Mouse (Mus musculus) embryonic facial prominence, embryonic 11.5 days (tissue): Measurements from ENCODE around the gene Stard3. TPM values are rescaled to one million over a fixed set of nuclear protein-coding genes. Genes with fewer than 3 reads are reported as not detected.
"Not testable (repeated sequence)": the region's sequence is repeated elsewhere in the genome, so short reads cannot be mapped to it uniquely, and the experiment has no call there.

Source experiments
- ATAC-seq: fragments of 200-750 bp; cut with Nextera tagmentation; replicated peaks from 2 replicates; pipeline ENCODE4 v1.8.0; 2017; ENCODE audit warnings: low read depth; ENCODE audit not compliant: insufficient number of reproducible peaks, low FRiP score, low TSS enrichment
- DNase-seq: peaks from one replicate; pipeline ENCODE4 v3.0.0-alpha.2; 2015; ENCODE audit warnings: low spot score
- H3K27ac ChIP-seq: fragments of 300-500 bp; sonication (generic); replicated peaks from 2 replicates; pipeline ENCODE4 v1.5.1; 2014; ENCODE audit warnings: mild to moderate bottlenecking, low read depth, low read length, control low read depth
- H3K27me3 ChIP-seq: fragments of 300-500 bp; sonication (generic); 2 replicates; pipeline ENCODE4 v1.6.1; 2014; ENCODE audit warnings: mild to moderate bottlenecking, low read length, moderate library complexity, mixed read lengths; ENCODE audit not compliant: control insufficient read depth, insufficient read depth
- H3K36me3 ChIP-seq: fragments of 300-500 bp; sonication (generic); replicated peaks from 2 replicates; pipeline ENCODE4 v1.6.1; 2014; ENCODE audit warnings: low read depth, mild to moderate bottlenecking, low read length, moderate library complexity, mixed read lengths; ENCODE audit not compliant: control insufficient read depth, insufficient read depth
- H3K4me1 ChIP-seq: fragments of 300-500 bp; sonication (generic); 2 replicates; pipeline ENCODE4 v1.6.1; 2014; ENCODE audit warnings: low read length, mixed read lengths; ENCODE audit not compliant: control insufficient read depth, insufficient read depth
- H3K4me2 ChIP-seq: fragments of 300-500 bp; sonication (generic); 2 replicates; pipeline ENCODE4 v1.6.1; 2014; ENCODE audit warnings: low read depth, mild to moderate bottlenecking, control low read depth, low read length, moderate library complexity
- H3K4me3 ChIP-seq: fragments of 300-500 bp; sonication (generic); 2 replicates; pipeline ENCODE4 v1.5.1; 2014; ENCODE audit warnings: low read depth, low read length, control low read depth
- H3K9ac ChIP-seq: fragments of 300-500 bp; sonication (generic); replicated peaks from 2 replicates; pipeline ENCODE4 v1.6.1; 2014; ENCODE audit warnings: mild to moderate bottlenecking, control low read depth, low read length
- H3K9me3 ChIP-seq: fragments of 300-500 bp; sonication (generic); replicated peaks from 2 replicates; pipeline ENCODE4 v1.6.1; 2016; ENCODE audit warnings: mild to moderate bottlenecking, low read length, inconsistent platforms, mixed read lengths; ENCODE audit not compliant: control insufficient read depth
- WGBS: fragments of 180-500 bp; shearing (Covaris S2); extraction: QIAGEN DNeasy Blood & Tissue Kit; methylation state at CpG from one replicate; pipeline ENCODE4 v1.1.7; 2014; 5-methylcytosine and 5-hydroxymethylcytosine counted together
- polyA plus RNA-seq: library from polyadenylated mRNA; unstranded; fragments of >200 nt; fragmentation: Nextera tagmentation; extraction: Ambion mirVana; gene quantifications from 2 replicates; pipeline ENCODE4 v1.2.1, GENCODE M21; 2014

Stard3 gene
- polyA plus RNA-seq, 1 experiment from 2014 or later, result 31.1 TPM

- Histone ChIP-seq H3K27ac (no peak overlapping the region), H3K4me3 (no peak overlapping the region), H3K4me2 (no peak overlapping the region), H3K9me3 (no peaks in the 10 kb centered on the region), H3K36me3 (no peaks in the 10 kb centered on the region; the same call in 1 of the 2 replicates), H3K9ac (no peak overlapping the region), H3K4me1 (no peaks in the 10 kb centered on the region), H3K27me3 (no peaks in the 10 kb centered on the region)
- 89% methylated on average over 8 of the region's 8 CpGs for WGBS
- DNase-seq, result no peak
- ATAC-seq, result no peak
Observed at GRCm38 (mm10) chr11:98374266-98374665, 16.1 kb downstream of the Stard3 start.

GRCm38 (mm10) chr11:98376756-98377155 lies 18.6 kb downstream of the Stard3 start:
- Histone ChIP-seq H3K4me2 (no peak overlapping the region), H3K9me3 (no peaks in the 10 kb centered on the region), H3K4me3 (no peak overlapping the region), H3K27ac (no peak overlapping the region), H3K9ac (no peak overlapping the region), H3K4me1 (no peaks in the 10 kb centered on the region), H3K36me3 (no peaks in the 10 kb centered on the region; the same call in 1 of the 2 replicates), H3K27me3 (no peaks in the 10 kb centered on the region)
- 77% methylated on average over 5 of the region's 5 CpGs for WGBS
- ATAC-seq (no peak), DNase-seq (no peak)

GRCm38 (mm10) chr11:98377787-98378186 lies 19.6 kb downstream of the Stard3 start:
- Histone ChIP-seq H3K36me3 (no peaks in the 10 kb centered on the region; the same call in 1 of the 2 replicates), H3K4me2 (no peak overlapping the region), H3K4me1 (no peaks in the 10 kb centered on the region), H3K4me3 (no peak overlapping the region), H3K27ac (no peak overlapping the region), H3K9ac (no peak overlapping the region), H3K27me3 (no peaks in the 10 kb centered on the region), H3K9me3 (no peaks in the 10 kb centered on the region)
- ATAC-seq (no peak), DNase-seq (no peak)
- 91% methylated on average over 11 of the region's 11 CpGs for WGBS

- H3K9me3 ChIP-seq, result no peaks in the 10 kb centered on the region
Observed at GRCm38 (mm10) chr11:98379379-98379778, 21.2 kb downstream of the Stard3 start.

GRCm38 (mm10) chr11:98380106-98380505 lies 21.9 kb downstream of the Stard3 start:
- Histone ChIP-seq H3K9me3 (no peaks in the 10 kb centered on the region), H3K4me2 (no peak overlapping the region), H3K9ac (no peak overlapping the region), H3K4me1 (no peaks in the 10 kb centered on the region), H3K4me3 (no peak overlapping the region), H3K36me3 (no peaks in the 10 kb centered on the region; the same call in 1 of the 2 replicates), H3K27me3 (peaks cover 2% of the 10 kb centered on the region; the same call in 1 of the 2 replicates), H3K27ac (no peak overlapping the region)
- 78% methylated on average over 6 of the region's 6 CpGs for WGBS
- ATAC-seq, result no peak
- DNase-seq, result no peak

More at GRCm38 (mm10) chr11:98379379-98379778, 21.2 kb downstream of the Stard3 start:
- no peak overlapping the region for H3K9ac ChIP-seq
- no peak overlapping the region for H3K27ac ChIP-seq
- 92% methylated on average over 7 of the region's 7 CpGs for WGBS
- peaks cover 2% of the 10 kb centered on the region; the same call in 1 of the 2 replicates for H3K27me3 ChIP-seq
- H3K4me3 ChIP-seq, result no peak overlapping the region
- DNase-seq (no peak), ATAC-seq (no peak)
- H3K4me2 ChIP-seq, result no peak overlapping the region
- no peaks in the 10 kb centered on the region for H3K4me1 ChIP-seq
- H3K36me3 ChIP-seq, result no peaks in the 10 kb centered on the region; the same call in 1 of the 2 replicates

- no peak overlapping the region for H3K4me2 ChIP-seq
- no peaks in the 10 kb centered on the region for H3K9me3 ChIP-seq
- 100% methylated on average over 2 of the region's 2 CpGs for WGBS
- DNase-seq, result no peak
- no peaks in the 10 kb centered on the region; the same call in 1 of the 2 replicates for H3K4me1 ChIP-seq
- ATAC-seq, result no peak
- no peak overlapping the region for H3K27ac ChIP-seq
- H3K4me3 ChIP-seq, result no peak overlapping the region
- no peaks in the 10 kb centered on the region; the same call in 1 of the 2 replicates for H3K36me3 ChIP-seq
- peaks cover 12% of the 10 kb centered on the region for H3K27me3 ChIP-seq
- no peak overlapping the region for H3K9ac ChIP-seq
Observed at GRCm38 (mm10) chr11:98381651-98382050, 23.5 kb downstream of the Stard3 start.

GRCm38 (mm10) chr11:98382405-98382804 lies 24.2 kb downstream of the Stard3 start:
- not testable (repeated sequence) for DNase-seq
- WGBS, result 64% methylated on average over 2 of the region's 2 CpGs

GRCm38 (mm10) chr11:98383261-98384030 lies 25.3 kb downstream of the Stard3 start, which contains the start of gene Tcap:
Tcap (plus strand) TSS chr11:98383811.
- H3K4me2 ChIP-seq, result no peak within 1 kb of the TSS
- no peak within 1 kb of the TSS for H3K27ac ChIP-seq
- H3K9ac ChIP-seq, result no peak within 1 kb of the TSS
- no peak within 1 kb of the TSS for H3K4me3 ChIP-seq
- no peaks in the 10 kb centered on the region for H3K9me3 ChIP-seq
- DNase-seq (no peak), ATAC-seq (no peak)
- no peaks in the 10 kb centered on the region; the same call in 1 of the 2 replicates for H3K4me1 ChIP-seq
- peaks cover 29% of the 10 kb centered on the region for H3K27me3 ChIP-seq
- WGBS, result 58% methylated on average over 14 of the region's 14 CpGs
- no peaks in the 10 kb centered on the region; the same call in 1 of the 2 replicates for H3K36me3 ChIP-seq

More at GRCm38 (mm10) chr11:98382405-98382804, 24.2 kb downstream of the Stard3 start:
- not testable (repeated sequence) for H3K27ac ChIP-seq, H3K4me1 ChIP-seq, H3K9ac ChIP-seq, H3K9me3 ChIP-seq, H3K36me3 ChIP-seq, ATAC-seq, H3K4me3 ChIP-seq, H3K4me2 ChIP-seq
- H3K27me3 ChIP-seq, result peaks cover 19% of the 10 kb centered on the region
